Comparison of ENCODE assay signal across 8 mouse cellular contexts in the genomic region with DNA sequence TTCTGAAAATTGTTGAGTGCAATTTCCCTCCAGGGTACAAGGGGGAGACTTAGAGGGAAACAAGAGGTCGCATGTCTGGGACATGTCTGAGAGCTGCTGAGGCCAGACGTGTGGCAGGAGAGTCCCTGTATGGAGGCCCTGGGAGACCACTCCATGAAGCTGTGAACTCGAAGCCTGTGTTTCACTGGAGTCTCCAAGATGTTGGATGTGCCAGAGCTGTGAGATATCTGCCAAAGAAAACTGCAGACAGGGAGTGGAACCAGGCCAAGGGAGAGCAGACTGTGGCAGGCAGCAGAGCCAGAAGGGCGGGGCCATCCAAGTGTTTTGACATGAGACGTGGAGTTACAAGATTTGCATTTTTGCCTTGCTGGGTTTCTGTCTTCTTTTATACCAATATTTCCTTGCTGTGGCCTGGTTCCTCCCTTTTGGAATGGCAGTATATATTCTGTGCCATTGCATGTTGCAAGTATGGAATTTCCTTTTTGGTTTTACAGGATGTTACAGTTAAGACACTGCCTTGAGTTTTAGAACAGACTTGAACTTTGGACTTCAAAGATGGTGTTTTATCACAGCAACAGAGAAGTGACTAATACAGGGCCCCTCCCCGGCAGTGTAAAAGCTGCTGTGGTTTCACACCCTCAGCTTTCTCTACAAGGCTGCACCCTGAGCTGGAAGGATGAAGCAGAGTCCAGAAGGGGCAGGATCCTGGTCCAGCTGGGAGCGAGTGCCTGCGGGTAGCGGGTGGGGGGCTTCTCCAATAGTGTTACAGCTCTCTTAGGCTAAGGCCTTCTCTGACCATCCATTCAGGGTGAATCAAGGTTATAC.
DNase-seq lines count a peak whose midpoint lies in the region; ATAC-seq and TF ChIP-seq lines count a peak whose summit lies in the region.
"Had no signal": no experiment of that assay in that cellular context is flagged by ENCODE, and none has a peak within 500 bp of the region (broad histone marks: within the 10 kb centered on the region; RNA-seq: fewer than 3 reads in every experiment).

No protein-coding gene starts in this region.

- H3K27ac ChIP-seq in CH12.LX (ENCODE audit: insufficient read depth, low read depth): no peak overlapping the region
- H3K27ac ChIP-seq in limb, embryonic 13.5 days: 0 out of 2 replicates have a peak overlapping the region, but pooled peaks have one; percentile 12
- H3K27ac ChIP-seq in small intestine, adult 2 months (ENCODE audit: insufficient read depth, low read depth, low read length): peak overlapping the region; percentile 78
- H3K27ac ChIP-seq: liver, embryonic 15.5 days had no signal

- TF ChIP-seq POLR2A in CH12.LX (IDR thresholded peaks at IDR 0.05; ENCODE audit: low read depth, low read length): no peak
- no peak for TF ChIP-seq POLR2A in small intestine, adult 2 months (IDR thresholded peaks at IDR 0.05; ENCODE audit: low read depth, low read length)

- TF ChIP-seq EP300 in CH12.LX (IDR thresholded peaks at IDR 0.05; ENCODE audit: low read length): no peak

- H3K4me2 ChIP-seq in CH12.LX (ENCODE audit: insufficient read depth, low read depth, poor library complexity, severe bottlenecking): peak overlapping the region; percentile 33; the same call in 1 of the 2 replicates
- no peak overlapping the region for H3K4me2 ChIP-seq in limb, embryonic 13.5 days (replicated peaks)
- H3K4me2 ChIP-seq: liver, embryonic 15.5 days had no signal

- H3K27me3 ChIP-seq in CH12.LX (replicated peaks): no peaks in the 10 kb centered on the region
- H3K27me3 ChIP-seq in limb, embryonic 13.5 days: 0 out of 2 replicates have a peak, but pooled peaks cover 9% of the 10 kb centered on the region
- no peaks in the 10 kb centered on the region for H3K27me3 ChIP-seq in small intestine, adult 2 months (ENCODE audit: control insufficient read depth, insufficient read depth, low read length)
- H3K27me3 ChIP-seq: liver, embryonic 15.5 days had no signal

- in situ Hi-C loops in CH12.LX (cut with MboI; ENCODE audit: low pct_ligation_motif_present, low pct_unique_long_range_greater_than_20kb, low sequenced_read_pairs): no loop called here

- no peaks in the 10 kb centered on the region for H3K79me2 ChIP-seq in CH12.LX (replicated peaks; ENCODE audit: control insufficient read depth, extremely low read depth, insufficient read depth, poor library complexity, severe bottlenecking)

- H3K9ac ChIP-seq in CH12.LX (ENCODE audit: insufficient read depth, low read depth): no peak overlapping the region
- no peak overlapping the region for H3K9ac ChIP-seq in limb, embryonic 13.5 days
- H3K9ac ChIP-seq: liver, embryonic 15.5 days had no signal

- peaks cover 7% of the 10 kb centered on the region for H3K9me3 ChIP-seq in CH12.LX (replicated peaks; ENCODE audit: low read length)
- no peaks in the 10 kb centered on the region for H3K9me3 ChIP-seq in limb, embryonic 13.5 days
- H3K9me3 ChIP-seq: liver, embryonic 15.5 days had no signal

- ATAC-seq in limb, embryonic 13.5 days (ENCODE audit: low FRiP score, low read depth): no peak

- no peak for TF ChIP-seq CTCF in CH12.LX (conservative IDR thresholded peaks at IDR 0.05 in 1 of 2, IDR thresholded peaks at IDR 0.05 in 1 of 2; ENCODE audit: low read depth in 2 of 2, low read length in 2 of 2)
- TF ChIP-seq CTCF in small intestine, adult 2 months (IDR thresholded peaks at IDR 0.05; ENCODE audit: extremely low read depth, insufficient read length, insufficient replicate concordance, low read depth, low read length): no peak

- H3K4me3 ChIP-seq in CH12.LX (replicated peaks in 1 of 3; ENCODE audit: low read depth in 2 of 3, low read length in 2 of 3, poor library complexity in 1 of 3): no peak overlapping the region
- no peak overlapping the region for H3K4me3 ChIP-seq in limb, embryonic 13.5 days
- H3K4me3 ChIP-seq in small intestine, adult 2 months (ENCODE audit: low read depth, low read length): no peak overlapping the region
- H3K4me3 ChIP-seq: liver, embryonic 15.5 days had no signal

- dilution Hi-C loops in CH12.LX (cut with MboI; ENCODE audit: extremely low pct_ligation_motif_present, extremely low pct_unique_long_range_greater_than_20kb, low sequenced_read_pairs): no loop called here

- WGBS in limb, embryonic 13.5 days: 58% methylated on average over 9 of the region's 9 CpGs
- WGBS in small intestine, adult 2 months: 16% methylated on average over 9 of the region's 9 CpGs

- H3K36me3 ChIP-seq in CH12.LX (replicated peaks in 1 of 2; ENCODE audit: control insufficient read depth in 1 of 2, insufficient read depth in 1 of 2, low read length in 1 of 2): no peaks in the 10 kb centered on the region
- no peaks in the 10 kb centered on the region for H3K36me3 ChIP-seq in limb, embryonic 13.5 days
- no peaks in the 10 kb centered on the region for H3K36me3 ChIP-seq in small intestine, adult 2 months (ENCODE audit: control insufficient read depth, insufficient read depth, low read length)
- H3K36me3 ChIP-seq: liver, embryonic 15.5 days had no signal

- H3K4me1 ChIP-seq in CH12.LX (ENCODE audit: control insufficient read depth in 1 of 2, insufficient read depth in 2 of 2): peaks cover 7 to 18% of the 10 kb centered on the region in 2 experiments
- H3K4me1 ChIP-seq in limb, embryonic 13.5 days: peaks cover 23% of the 10 kb centered on the region
- H3K4me1 ChIP-seq in small intestine, adult 2 months (ENCODE audit: control insufficient read depth, insufficient read depth, insufficient read length, low read length): peaks cover 11% of the 10 kb centered on the region; the same call in 1 of the 2 replicates
- H3K4me1 ChIP-seq: liver, embryonic 15.5 days had no signal

- DNase-seq in 3T3-L1 (ENCODE audit: low read depth, low spot score) (peak; percentile 93), CH12.LX (ENCODE audit: extremely low read depth) (peak; percentile 22)
- DNase-seq in frontal cortex, adult 2 months (ENCODE audit: extremely low spot score in 1 of 2, low spot score in 1 of 2): peak; percentile 10 to 64
- peak; percentile 85 for DNase-seq in heart, postnatal 4 days
- no peak for DNase-seq in thymus, postnatal 4 days

- TF ChIP-seq RAD21 in CH12.LX (IDR thresholded peaks at IDR 0.05; ENCODE audit: low read depth, low read length): no peak

TF ChIP-seq in CH12.LX, 34 proteins besides CTCF, POLR2A, EP300 and RAD21:
- TF ChIP-seq BHLHE40 (IDR thresholded peaks at IDR 0.05; ENCODE audit: low read depth, low read length) (no peak), USF2 (conservative IDR thresholded peaks at IDR 0.05; ENCODE audit: low read depth, low read length) (no peak), JUND (conservative IDR thresholded peaks at IDR 0.05; ENCODE audit: low read depth, low read length) (no peak), PAX5 (IDR thresholded peaks at IDR 0.05; ENCODE audit: low read length) (no peak), NRF1 (IDR thresholded peaks at IDR 0.05; ENCODE audit: low read depth, low read length) (no peak), HCFC1 (IDR thresholded peaks at IDR 0.05; ENCODE audit: low read depth, low read length) (no peak), KAT2A (IDR thresholded peaks at IDR 0.05; ENCODE audit: insufficient replicate concordance, low read length) (no peak), MAX (IDR thresholded peaks at IDR 0.05; ENCODE audit: low read length) (no peak)
